In genomic region chr1:157037246-157037991, GRCm38 (mm10) we compare ENCODE assay signal across 1 mouse cellular context.
TF ChIP-seq lines count a peak whose summit lies in the region.

No protein-coding gene starts in this region.

TF ChIP-seq in CH12.LX, 34 proteins besides CTCF, POLR2A, EP300 and RAD21 (continued from another document):
- TF ChIP-seq KAT2A (IDR thresholded peaks at IDR 0.05; ENCODE audit: insufficient replicate concordance, low read length) (no peak), JUND (conservative IDR thresholded peaks at IDR 0.05; ENCODE audit: low read depth, low read length) (no peak), IRF4 (IDR thresholded peaks at IDR 0.05; ENCODE audit: low read depth, low read length) (no peak), SMC3 (IDR thresholded peaks at IDR 0.05; ENCODE audit: low read depth, low read length) (no peak), MAZ (IDR thresholded peaks at IDR 0.05; ENCODE audit: low read depth, low read length) (no peak), ZKSCAN1 (IDR thresholded peaks at IDR 0.05; ENCODE audit: borderline replicate concordance, low read depth, low read length) (no peak)
